17 mouse cellular contexts compared by ENCODE assay signal in the genomic region with DNA sequence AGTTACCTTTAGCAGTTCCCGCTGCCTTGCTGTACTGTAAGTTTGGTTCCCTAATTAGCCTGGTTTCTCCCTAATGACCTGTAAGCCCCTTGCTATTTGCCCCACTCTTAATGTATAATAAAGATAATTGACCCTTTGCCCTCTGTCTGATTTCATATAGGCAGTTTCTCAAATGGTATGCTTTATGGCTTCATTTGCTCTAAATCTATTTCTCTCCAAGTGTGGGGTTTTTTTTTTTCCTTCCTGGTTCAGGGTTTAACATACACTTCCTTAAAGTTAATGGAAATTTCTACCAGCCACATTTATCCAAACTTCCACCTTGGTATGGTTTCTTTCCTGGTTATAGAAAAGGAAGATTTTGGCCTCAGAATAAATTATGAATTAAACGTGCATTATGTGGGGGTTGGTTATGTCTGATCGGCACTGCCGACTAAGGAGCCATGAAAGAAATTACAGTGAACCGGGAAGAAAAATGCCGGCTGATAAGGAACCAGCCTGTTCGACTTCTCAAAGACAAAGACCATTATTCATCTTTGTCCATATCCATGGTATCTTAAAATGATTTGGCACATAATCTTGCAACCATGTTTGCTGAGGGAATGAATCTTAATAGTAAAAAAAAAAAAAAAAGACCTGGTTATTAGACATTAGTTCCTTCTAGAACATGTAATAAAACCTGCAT.
A peak's percentile ranks its signal among the peaks of the same experiment; 100 is the strongest.
DNase-seq lines count a peak whose midpoint lies in the region; ATAC-seq and TF ChIP-seq lines count a peak whose summit lies in the region.
"Had no signal": no experiment of that assay in that cellular context is flagged by ENCODE, and none has a peak within 500 bp of the region (broad histone marks: within the 10 kb centered on the region; RNA-seq: fewer than 3 reads in every experiment).

No protein-coding gene starts in this region.

- no peak for TF ChIP-seq CTCF in MEL (IDR thresholded peaks at IDR 0.05 in 2 of 3, conservative IDR thresholded peaks at IDR 0.05 in 1 of 3; ENCODE audit: control insufficient read depth in 1 of 3, insufficient read depth in 1 of 3, low read depth in 2 of 3, low read length in 3 of 3, poor library complexity in 1 of 3, severe bottlenecking in 1 of 3)

- TF ChIP-seq EP300 in MEL (IDR thresholded peaks at IDR 0.05; ENCODE audit: low read depth in 1 of 2, low read length in 2 of 2), result no peak

- no peaks in the 10 kb centered on the region for H3K9me3 ChIP-seq in heart, embryonic 10.5 days
- no peaks in the 10 kb centered on the region for H3K9me3 ChIP-seq in kidney, embryonic 15.5 days (replicated peaks)
- H3K9me3 ChIP-seq in MEL (replicated peaks; ENCODE audit: insufficient read depth, low read length), result no peaks in the 10 kb centered on the region
- no peaks in the 10 kb centered on the region for H3K9me3 ChIP-seq in intestine, embryonic 15.5 days
- H3K9me3 ChIP-seq: embryonic facial prominence, embryonic 13.5 days; forebrain, embryonic 10.5 days; midbrain, embryonic 12.5 days had no signal

- H3K79me2 ChIP-seq in MEL (ENCODE audit: control insufficient read depth, insufficient read depth, low read length, poor library complexity), result peaks cover 19% of the 10 kb centered on the region

- no peak for TF ChIP-seq POLR2A in MEL (IDR thresholded peaks at IDR 0.05; ENCODE audit: control insufficient read depth in 1 of 2, insufficient read depth in 1 of 2, low read depth in 1 of 2, low read length in 2 of 2, poor library complexity in 1 of 2)

- no peak overlapping the region for H3K4me3 ChIP-seq in heart, embryonic 10.5 days
- H3K4me3 ChIP-seq in kidney, embryonic 15.5 days (replicated peaks), result no peak overlapping the region
- no peak overlapping the region for H3K4me3 ChIP-seq in MEL (ENCODE audit: control insufficient read depth in 1 of 2, insufficient read depth in 1 of 2, low read depth in 2 of 2, low read length in 2 of 2)
- H3K4me3 ChIP-seq in intestine, embryonic 15.5 days (replicated peaks), result no peak overlapping the region
- H3K4me3 ChIP-seq: embryonic facial prominence, embryonic 13.5 days; forebrain, embryonic 10.5 days; midbrain, embryonic 12.5 days had no signal

- no peak overlapping the region for H3K4me2 ChIP-seq in kidney, embryonic 15.5 days
- H3K4me2 ChIP-seq in intestine, embryonic 15.5 days (replicated peaks), result no peak overlapping the region
- H3K4me2 ChIP-seq: embryonic facial prominence, embryonic 13.5 days; midbrain, embryonic 12.5 days had no signal

- TF ChIP-seq RAD21 in MEL (IDR thresholded peaks at IDR 0.05; ENCODE audit: low read depth, low read length), result no peak

- H3K27ac ChIP-seq in heart, embryonic 10.5 days, result peak overlapping the region; percentile 89; the same call in 1 of the 2 replicates
- H3K27ac ChIP-seq in kidney, embryonic 15.5 days, result peak overlapping the region; percentile 59
- peak overlapping the region; percentile 96 for H3K27ac ChIP-seq in MEL (ENCODE audit: control insufficient read depth, low read depth, low read length)
- H3K27ac ChIP-seq in intestine, embryonic 15.5 days, result peak overlapping the region; percentile 81; the same call in 1 of the 2 replicates
- H3K27ac ChIP-seq: midbrain, embryonic 12.5 days had no signal

- 62% methylated on average over 7 of the region's 7 CpGs for WGBS in heart, embryonic 10.5 days
- WGBS in kidney, embryonic 15.5 days, result 74% methylated on average over 7 of the region's 7 CpGs
- WGBS in intestine, embryonic 15.5 days, result 48% methylated on average over 7 of the region's 7 CpGs

- H3K4me1 ChIP-seq in heart, embryonic 10.5 days, result peaks cover 40% of the 10 kb centered on the region
- peaks cover 39% of the 10 kb centered on the region for H3K4me1 ChIP-seq in kidney, embryonic 15.5 days
- H3K4me1 ChIP-seq in MEL (ENCODE audit: control insufficient read depth in 1 of 2, insufficient read depth in 2 of 2, low read length in 2 of 2), result peaks cover 56 to 62% of the 10 kb centered on the region in 2 experiments
- peaks cover 18% of the 10 kb centered on the region for H3K4me1 ChIP-seq in intestine, embryonic 15.5 days (replicated peaks)

- no peak overlapping the region for H3K9ac ChIP-seq in kidney, embryonic 15.5 days
- H3K9ac ChIP-seq in MEL (ENCODE audit: control insufficient read depth, low read depth, low read length, poor library complexity, severe bottlenecking), result no peak overlapping the region; the same call in 1 of the 2 replicates
- H3K9ac ChIP-seq in intestine, embryonic 15.5 days, result no peak overlapping the region
- H3K9ac ChIP-seq: embryonic facial prominence, embryonic 13.5 days; midbrain, embryonic 12.5 days had no signal

- no peaks in the 10 kb centered on the region for H3K36me3 ChIP-seq in heart, embryonic 10.5 days
- no peaks in the 10 kb centered on the region for H3K36me3 ChIP-seq in kidney, embryonic 15.5 days
- peaks cover 0 to 73% of the 10 kb centered on the region in 2 experiments; a peak in 3 of 4 replicates for H3K36me3 ChIP-seq in MEL (ENCODE audit: control insufficient read depth in 1 of 2, insufficient read depth in 2 of 2, low read length in 2 of 2)
- no peaks in the 10 kb centered on the region for H3K36me3 ChIP-seq in intestine, embryonic 15.5 days
- H3K36me3 ChIP-seq: embryonic facial prominence, embryonic 13.5 days; forebrain, embryonic 10.5 days; midbrain, embryonic 12.5 days had no signal

- no peaks in the 10 kb centered on the region for H3K27me3 ChIP-seq in heart, embryonic 10.5 days (ENCODE audit: insufficient read depth, poor library complexity, severe bottlenecking)
- H3K27me3 ChIP-seq in kidney, embryonic 15.5 days, result no peaks in the 10 kb centered on the region
- no peaks in the 10 kb centered on the region for H3K27me3 ChIP-seq in MEL (ENCODE audit: control insufficient read depth in 1 of 2, insufficient read depth in 2 of 2, low read length in 2 of 2)
- H3K27me3 ChIP-seq in intestine, embryonic 15.5 days (replicated peaks), result no peaks in the 10 kb centered on the region
- H3K27me3 ChIP-seq: embryonic facial prominence, embryonic 13.5 days; midbrain, embryonic 12.5 days had no signal

- ATAC-seq in kidney, embryonic 15.5 days (replicated peaks; ENCODE audit: low FRiP score), result no peak
- peak; percentile 53 for ATAC-seq in intestine, embryonic 15.5 days

- DNase-seq in heart, embryonic 10.5 days (ENCODE audit: low spot score), result no peak
- DNase-seq in heart, adult 8-10 months (ENCODE audit: low spot score), result no peak
- no peak for DNase-seq in kidney, adult 11 months
- no peak for DNase-seq in MEL (ENCODE audit: low read depth, low spot score)
- DNase-seq in kidney, adult 18-20 months, result no peak
- no peak for DNase-seq in adrenal gland, postnatal 25 days
- DNase-seq: cerebellum, adult 8-10 months; kidney, postnatal 25 days; liver; lung, postnatal 4 days; right cerebral cortex, adult 18-20 months; spleen, adult 18-20 months had no signal

TF ChIP-seq in MEL, 35 proteins besides CTCF, POLR2A, EP300 and RAD21:
- TF ChIP-seq MAFK (IDR thresholded peaks at IDR 0.05; ENCODE audit: borderline replicate concordance, low read depth, low read length), result no peak
- TF ChIP-seq USF1 (IDR thresholded peaks at IDR 0.05; ENCODE audit: low read depth, low read length), result no peak
- TF ChIP-seq USF2 (IDR thresholded peaks at IDR 0.05; ENCODE audit: borderline replicate concordance in 1 of 2, insufficient read depth in 1 of 2, low read depth in 1 of 2, low read length in 2 of 2), result no peak
- TF ChIP-seq BHLHE40 (IDR thresholded peaks at IDR 0.05; ENCODE audit: borderline replicate concordance, low read depth, low read length), result no peak
- no peak for TF ChIP-seq SMC3 (IDR thresholded peaks at IDR 0.05; ENCODE audit: low read depth, low read length)
- no peak for TF ChIP-seq NELFE (IDR thresholded peaks at IDR 0.05; ENCODE audit: low read depth, low read length)
- TF ChIP-seq RCOR1 (IDR thresholded peaks at IDR 0.05; ENCODE audit: low read depth, low read length), result no peak
- no peak for TF ChIP-seq ZC3H11A (IDR thresholded peaks at IDR 0.05; ENCODE audit: low read depth, low read length)
